Mouse (Mus musculus) megakaryocyte-erythroid progenitor cell, adult 5-6 weeks (primary cell): ENCODE measurements around the gene Ano5. TPM values are rescaled to one million over a fixed set of nuclear protein-coding genes. Genes with fewer than 3 reads are reported as not detected.

ENCODE experiments used
- ATAC-seq: replicated peaks from 2 replicates; pipeline ENCODE4 v1.8.0; 2016; ENCODE audit warnings: mild to moderate bottlenecking, inconsistent platforms; ENCODE audit not compliant: severe bottlenecking, poor library complexity, low FRiP score, low TSS enrichment
- total RNA-seq, 2 experiments: library from RNA; stranded (forward) in 1 of 2; stranded (reverse) in 1 of 2; fragments of 200-1000, 215-1000 nt in 1 of 2; fragments of >200 nt in 1 of 2; fragmentation: Nextera tagmentation in 1 of 2; gene quantifications; 2 replicates each; pipeline ENCODE4 v1.2.3; 2014 to 2017

Ano5 gene
- not detected in 2 replicates for total RNA-seq (2014; fragmentation: Nextera tagmentation)
- total RNA-seq (2017) = not detected in 2 replicates

- ATAC-seq = no peak
These were observed at the start of gene Ano5 for GRCm38 (mm10) chr7:51510671-51511651. Gene Ano5, plus strand, starts transcription at chr7:51511029.

GRCm38 (mm10) chr7:51499396-51499795 lies 11.4 kb upstream of the Ano5 start:
- ATAC-seq = no peak

- no peak for ATAC-seq
These were observed 6.9 kb upstream of the Ano5 start for GRCm38 (mm10) chr7:51503940-51504339.

GRCm38 (mm10) chr7:51510147-51510546 lies 682 bp upstream of the Ano5 start:
- no peak for ATAC-seq

GRCm38 (mm10) chr7:51539344-51539743 lies 28.5 kb downstream of the Ano5 start:
- no peak for ATAC-seq

- no peak for ATAC-seq
These were observed 29.9 kb downstream of the Ano5 start for GRCm38 (mm10) chr7:51540736-51541135.

GRCm38 (mm10) chr7:51600021-51600420 lies 89.2 kb downstream of the Ano5 start:
- no peak for ATAC-seq

GRCm38 (mm10) chr7:51603741-51604140 lies 92.9 kb downstream of the Ano5 start:
- ATAC-seq = no peak

- ATAC-seq = no peak
These were observed 103.6 kb downstream of the Ano5 start for GRCm38 (mm10) chr7:51614404-51614803.

- ATAC-seq = no peak
These were observed 107.1 kb downstream of the Ano5 start for GRCm38 (mm10) chr7:51617941-51618340.

GRCm38 (mm10) chr7:51618412-51618811 lies 107.6 kb downstream of the Ano5 start:
- ATAC-seq = no peak

GRCm38 (mm10) chr7:51619977-51620376 lies 109.1 kb downstream of the Ano5 start:
- no peak for ATAC-seq

- ATAC-seq = peak; percentile 86
These were observed 110.9 kb downstream of the Ano5 start, which contains the start of gene Slc17a6 for GRCm38 (mm10) chr7:51621694-51622145. Gene Slc17a6, plus strand, starts transcription at chr7:51622006.

GRCm38 (mm10) chr7:51622196-51622595 lies 111.4 kb downstream of the Ano5 start:
- no peak for ATAC-seq

- ATAC-seq = no peak
These were observed 111.8 kb downstream of the Ano5 start for GRCm38 (mm10) chr7:51622666-51623065.

- ATAC-seq = no peak
These were observed 113.6 kb downstream of the Ano5 start for GRCm38 (mm10) chr7:51624336-51624897.

- no peak for ATAC-seq
These were observed 114.3 kb downstream of the Ano5 start for GRCm38 (mm10) chr7:51625161-51625560.

GRCm38 (mm10) chr7:51625591-51626255 lies 114.9 kb downstream of the Ano5 start:
- no peak for ATAC-seq

GRCm38 (mm10) chr7:51626451-51627000 lies 115.7 kb downstream of the Ano5 start:
- no peak for ATAC-seq
